Mouse (Mus musculus): ENCODE results near the gene Npy1r.

The Npy1r gene

GRCm38 (mm10) chr8:66696970-66697843 lies at the start of gene Npy1r:
TSS of gene Npy1r (plus strand) at chr8:66697192.
- no peak for DNase-seq

DNA sequence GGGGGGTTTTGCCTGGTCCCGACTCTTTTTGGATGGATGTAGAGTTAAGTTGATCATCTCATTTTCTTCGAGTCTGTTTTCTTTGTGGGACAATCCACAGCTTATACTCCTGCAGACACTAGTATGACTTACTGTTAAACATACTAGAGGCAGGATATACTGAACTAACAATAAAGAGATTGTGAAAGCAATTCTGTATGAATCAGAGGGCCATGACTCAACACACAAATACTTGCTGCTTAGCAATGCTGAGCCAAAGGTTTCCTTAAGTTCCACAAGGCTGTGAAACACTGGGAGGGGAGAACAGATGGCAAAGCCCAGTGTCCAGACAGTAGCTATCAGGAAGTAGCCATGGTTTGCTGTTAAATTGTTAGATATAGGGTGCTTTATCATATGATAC lies 15.7 kb upstream of the Npy1r start:
- DNase-seq = no peak

GRCm38 (mm10) chr8:66687511-66688329 lies 9.3 kb upstream of the Npy1r start, which contains the start of gene Npy5r:
TSS of gene Npy5r (minus strand) at chr8:66688128.
- DNase-seq = no peak

DNA sequence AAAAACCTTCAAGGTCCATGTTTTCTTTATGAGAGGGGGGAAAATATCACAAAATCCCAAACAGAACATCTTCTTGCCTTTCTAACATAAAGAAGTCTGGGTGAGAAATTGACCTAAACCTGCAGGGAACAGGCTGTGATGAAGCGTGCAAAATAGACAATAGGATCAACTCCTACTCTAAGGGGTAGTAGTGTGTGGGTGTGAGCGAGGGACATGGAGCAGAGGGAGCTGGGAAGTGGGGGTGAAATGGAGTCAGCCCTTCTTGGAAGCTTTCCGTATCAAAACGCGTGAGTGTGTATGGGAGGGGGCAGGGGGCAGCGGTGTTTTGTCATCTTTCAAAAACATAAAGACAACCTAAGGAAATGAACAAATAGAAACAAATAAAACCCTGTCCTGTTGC lies 8.6 kb upstream of the Npy1r start:
- DNase-seq = no peak

DNA sequence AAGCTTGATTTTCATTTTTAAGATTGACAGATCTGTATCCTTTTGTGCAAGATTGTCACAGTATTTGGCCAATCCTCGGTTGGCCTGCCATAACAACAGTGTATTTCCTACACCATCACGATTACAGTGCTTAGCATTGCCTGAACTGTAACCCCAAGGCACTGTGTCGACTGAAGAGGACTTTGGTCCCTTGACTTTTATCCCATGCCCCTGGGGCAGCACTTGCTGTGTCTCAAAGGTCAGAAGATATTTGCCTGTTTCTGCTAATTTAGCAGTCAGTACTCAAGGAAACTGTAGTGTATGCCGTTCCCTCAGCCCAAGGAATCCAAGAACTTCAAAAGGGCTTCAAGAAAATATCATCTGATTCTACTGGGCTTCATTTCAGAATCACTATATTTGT lies 8.2 kb upstream of the Npy1r start:
- DNase-seq = no peak

- DNase-seq = no peak
Observed at GRCm38 (mm10) chr8:66690402-66690801, 6.6 kb upstream of the Npy1r start.

- DNase-seq = no peak
Observed at GRCm38 (mm10) chr8:66698011-66698410, 1.0 kb downstream of the Npy1r start.

GRCm38 (mm10) chr8:66698782-66699181 lies 1.8 kb downstream of the Npy1r start:
- no peak for DNase-seq

DNA sequence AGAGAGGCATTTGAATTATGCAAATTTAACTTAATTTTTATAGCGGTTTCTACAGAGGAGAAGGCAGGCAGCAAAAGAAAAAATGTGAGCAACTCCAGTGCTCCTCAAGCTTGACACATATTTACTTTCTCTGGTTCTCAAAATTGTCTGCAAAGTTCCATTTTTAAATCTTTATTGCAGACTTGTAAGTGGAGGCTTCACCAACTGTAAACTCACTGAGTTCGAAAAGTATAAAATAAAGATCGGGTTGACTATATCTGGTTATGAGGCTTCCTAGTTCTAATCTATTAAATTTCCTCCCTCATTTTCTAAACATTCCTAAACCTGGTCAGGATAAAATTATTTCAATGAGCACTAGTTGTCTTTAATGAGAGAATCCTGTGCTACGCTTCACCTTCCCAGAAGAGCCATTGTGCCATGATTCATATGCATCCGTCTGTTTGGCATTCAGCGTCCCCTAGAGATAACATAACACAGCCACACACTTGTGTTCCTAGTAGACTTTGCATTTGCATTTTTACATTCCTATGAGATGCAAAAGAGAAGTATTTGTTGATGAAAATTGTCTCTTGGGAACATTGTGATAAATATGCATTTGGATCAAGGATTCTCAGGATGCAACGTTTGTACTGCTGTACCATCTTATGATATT lies 17.5 kb downstream of the Npy1r start:
- DNase-seq = no peak

DNA sequence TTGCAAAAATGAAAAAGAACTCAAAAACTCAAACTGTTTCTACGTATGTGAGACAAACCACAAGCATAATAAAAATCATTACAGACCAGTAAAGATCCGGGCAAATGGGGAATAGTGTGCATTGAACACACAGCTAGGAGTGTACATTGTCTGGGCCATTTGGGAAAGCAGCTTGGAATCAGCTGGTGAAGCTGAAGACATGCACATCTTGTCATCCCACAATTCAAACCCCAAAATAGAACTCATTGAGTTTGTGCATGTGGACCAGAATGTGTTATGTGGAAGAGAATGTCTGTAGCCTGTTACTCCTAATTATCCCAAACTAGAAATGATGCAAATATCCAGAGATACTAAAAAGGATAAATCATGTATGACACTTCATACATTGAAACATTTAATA lies 25.8 kb downstream of the Npy1r start:
- no peak for DNase-seq

- DNase-seq = no peak
Observed at GRCm38 (mm10) chr8:66729446-66729845, 32.5 kb downstream of the Npy1r start.

DNA sequence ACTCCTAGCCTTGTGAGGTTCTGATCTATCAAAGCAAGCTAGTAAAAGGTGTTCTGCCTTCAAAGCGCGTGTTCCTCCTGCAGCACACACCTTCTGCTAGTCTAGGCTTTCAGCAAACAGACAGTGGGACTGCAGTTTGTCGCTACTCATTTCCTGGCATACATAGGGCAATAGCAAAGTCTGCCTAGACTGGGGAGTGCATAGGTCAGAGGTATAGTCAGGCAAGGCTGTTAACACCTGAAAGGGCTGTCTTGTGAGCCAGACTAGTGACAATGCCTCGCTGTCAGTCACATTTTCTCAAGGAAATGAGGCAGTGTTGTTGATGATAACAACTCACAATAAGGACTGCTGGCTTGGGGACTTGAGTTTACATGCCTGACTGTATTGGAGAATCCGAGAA lies 35.0 kb downstream of the Npy1r start:
- DNase-seq = no peak

GRCm38 (mm10) chr8:66742359-66742758 lies 45.4 kb downstream of the Npy1r start:
- DNase-seq = no peak

GRCm38 (mm10) chr8:66745612-66746011 lies 48.6 kb downstream of the Npy1r start:
- DNase-seq = no peak

DNA sequence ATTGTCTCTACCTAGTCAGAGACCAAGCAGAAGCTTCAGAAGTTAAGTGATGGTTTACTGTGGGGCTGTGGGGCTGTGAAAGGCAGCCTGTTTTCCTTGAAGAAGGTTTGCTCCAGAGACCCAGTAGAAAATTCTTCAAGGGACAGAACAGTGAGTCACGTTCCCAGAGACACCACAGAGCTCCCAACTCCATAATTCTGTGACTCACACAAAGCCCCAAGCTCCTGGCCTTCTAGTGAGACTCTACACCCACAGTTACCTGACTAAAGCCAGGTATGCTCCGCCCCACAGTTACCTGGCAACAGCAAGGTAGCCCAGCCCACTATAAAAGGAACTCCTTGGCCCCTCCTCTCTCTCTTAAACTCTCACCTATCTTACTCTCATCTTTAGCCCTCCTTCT lies 54.6 kb downstream of the Npy1r start:
- no peak for DNase-seq

DNA sequence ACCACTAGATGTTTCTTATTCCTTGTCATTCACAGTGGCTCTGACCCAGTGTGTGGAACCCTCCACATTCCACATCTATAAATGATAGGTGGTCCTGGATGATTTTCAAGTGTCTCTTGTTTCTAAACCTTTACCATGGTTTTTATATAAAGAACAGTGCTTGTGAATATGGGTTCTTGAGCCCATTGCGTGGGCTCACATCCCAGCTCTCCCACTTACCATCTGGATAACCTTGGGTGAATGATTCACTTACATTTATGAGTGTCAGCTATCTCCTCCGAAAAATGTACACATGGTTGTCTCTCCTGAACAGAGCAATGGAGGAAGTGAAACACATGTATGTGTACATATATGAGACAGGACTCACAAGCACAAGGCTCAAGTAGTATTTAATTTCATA lies 59.2 kb downstream of the Npy1r start:
- no peak for DNase-seq

Measured in spleen, adult 18-20 months (tissue).